In genomic region chr19:40451307-40451706, GRCm38 (mm10) we compare ENCODE assay signal across 19 mouse cellular contexts.
"Had no signal": no experiment of that assay in that cellular context is flagged by ENCODE, and none has a peak within 500 bp of the region (broad histone marks: within the 10 kb centered on the region; RNA-seq: fewer than 3 reads in every experiment).

No protein-coding gene starts in this region.

- H3K9ac ChIP-seq: lung, embryonic 14.5 days; midbrain, embryonic 13.5 days; midbrain, embryonic 15.5 days; neural tube, embryonic 13.5 days; neural tube, embryonic 15.5 days had no signal

- DNase-seq: lung, adult 18-20 months; lung, postnatal 14 days; lung, postnatal 36 days; retina, postnatal 1 day; right cerebral cortex, adult 18-20 months; right cerebral cortex, postnatal 25 days; right cerebral cortex, postnatal 4 days; spleen, adult 18-20 months; thymus, adult 18-20 months; thymus, postnatal 14 days; thymus, postnatal 36 days had no signal

- H3K9me3 ChIP-seq: midbrain, embryonic 13.5 days; midbrain, embryonic 15.5 days; neural tube, embryonic 13.5 days; neural tube, embryonic 15.5 days had no signal

- ATAC-seq: midbrain, embryonic 13.5 days; midbrain, embryonic 15.5 days had no signal

- H3K4me1 ChIP-seq: megakaryocyte, embryonic 14.5 days; midbrain, embryonic 13.5 days; midbrain, embryonic 15.5 days; neural tube, embryonic 13.5 days; neural tube, embryonic 15.5 days had no signal

- H3K4me3 ChIP-seq: megakaryocyte, embryonic 14.5 days; midbrain, embryonic 13.5 days; midbrain, embryonic 15.5 days; neural tube, embryonic 13.5 days; neural tube, embryonic 15.5 days had no signal

- H3K27me3 ChIP-seq: megakaryocyte, embryonic 14.5 days; midbrain, embryonic 13.5 days; midbrain, embryonic 15.5 days; neural tube, embryonic 13.5 days; neural tube, embryonic 15.5 days had no signal

- H3K4me2 ChIP-seq: lung, embryonic 14.5 days; midbrain, embryonic 11.5 days; midbrain, embryonic 13.5 days; midbrain, embryonic 15.5 days; neural tube, embryonic 13.5 days; neural tube, embryonic 15.5 days had no signal

- H3K27ac ChIP-seq: macrophage; midbrain, embryonic 13.5 days; midbrain, embryonic 15.5 days; neural tube, embryonic 13.5 days; neural tube, embryonic 15.5 days had no signal
